Mouse (Mus musculus): ENCODE data around the gene 1110065P20Rik. TPM values are rescaled to one million over a fixed set of nuclear protein-coding genes. Genes with fewer than 3 reads are reported as not detected.
A peak's percentile ranks its signal among the peaks of the same experiment; 100 is the strongest.

1110065P20Rik gene
- polyA plus RNA-seq, 1 experiment from 2014 or later: 25.5 TPM

DNA sequence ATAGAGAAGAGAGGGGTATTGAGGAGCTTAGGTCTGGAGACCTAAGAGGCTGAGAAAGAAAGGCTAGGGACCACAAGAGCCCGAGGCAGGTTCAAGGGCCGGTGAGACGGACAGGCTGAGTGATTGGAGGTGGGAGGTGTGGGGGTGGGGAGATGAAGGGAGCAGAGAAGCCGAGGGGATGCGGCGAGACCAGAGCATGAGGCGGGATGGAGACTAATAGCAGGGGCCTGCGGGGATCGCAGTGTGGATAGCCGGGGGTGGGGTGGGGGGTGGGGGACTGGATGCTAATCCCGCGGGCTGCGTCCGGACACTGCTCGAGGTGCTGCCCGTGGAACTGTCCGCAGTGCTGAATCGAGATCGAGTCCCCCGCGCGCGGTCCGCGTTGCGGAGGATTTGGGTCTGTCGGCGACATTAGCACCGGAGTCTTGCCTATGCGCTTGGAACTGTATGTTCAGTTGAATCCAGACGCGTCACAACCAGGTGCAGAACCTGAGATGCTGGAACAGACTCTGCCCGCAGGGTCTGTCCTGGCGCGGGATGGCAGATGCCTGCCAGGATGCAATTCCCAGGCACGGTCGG is 31.2 kb upstream of the 1110065P20Rik start:
- no peak overlapping the region for H3K27ac ChIP-seq (ENCODE audit: low read depth, low read length)
- peak overlapping the region; percentile 58 for H3K4me2 ChIP-seq
- peak overlapping the region; percentile 39; the same call in 1 of the 2 replicates for H3K4me3 ChIP-seq (ENCODE audit: low read depth, low read length)
- WGBS: 2% methylated on average over 37 of the region's 37 CpGs
- no peak overlapping the region for H3K9ac ChIP-seq (ENCODE audit: low read depth, low read length)
- peaks cover 72% of the 10 kb centered on the region for H3K27me3 ChIP-seq (replicated peaks; ENCODE audit: control insufficient read depth, insufficient read depth, low read length)
- 0 out of 2 replicates have a peak, but pooled peaks cover 4% of the 10 kb centered on the region for H3K9me3 ChIP-seq (ENCODE audit: control insufficient read depth, low read length)
- ATAC-seq (replicated peaks; ENCODE audit: low FRiP score) (no peak), DNase-seq (ENCODE audit: low spot score) (no peak)
- no peaks in the 10 kb centered on the region for H3K36me3 ChIP-seq (ENCODE audit: control insufficient read depth, insufficient read depth, low read length)
- no peaks in the 10 kb centered on the region for H3K4me1 ChIP-seq (replicated peaks; ENCODE audit: control insufficient read depth, insufficient read depth, low read length)

- Histone ChIP-seq H3K36me3 (ENCODE audit: control insufficient read depth, insufficient read depth, low read length) (no peaks in the 10 kb centered on the region), H3K27me3 (replicated peaks; ENCODE audit: control insufficient read depth, insufficient read depth, low read length) (peaks cover 70% of the 10 kb centered on the region), H3K27ac (ENCODE audit: low read depth, low read length) (no peak overlapping the region), H3K4me1 (replicated peaks; ENCODE audit: control insufficient read depth, insufficient read depth, low read length) (no peaks in the 10 kb centered on the region), H3K9ac (ENCODE audit: low read depth, low read length) (no peak overlapping the region), H3K9me3 (ENCODE audit: control insufficient read depth, low read length) (0 out of 2 replicates have a peak, but pooled peaks cover 4% of the 10 kb centered on the region), H3K4me3 (ENCODE audit: low read depth, low read length) (peak overlapping the region; percentile 39), H3K4me2 (peak overlapping the region; percentile 58)
- ATAC-seq (replicated peaks; ENCODE audit: low FRiP score): peak; percentile 26; the same call in 1 of the 2 replicates
- DNase-seq (ENCODE audit: low spot score): no peak
- under 1% methylated on average over 37 of the region's 37 CpGs for WGBS
Measured at GRCm38 (mm10) chr4:124881341-124881908, 30.4 kb upstream of the 1110065P20Rik start.

GRCm38 (mm10) chr4:124880599-124880998 is 29.6 kb upstream of the 1110065P20Rik start, which contains the start of gene Epha10:
Gene Epha10, plus strand, starts transcription at chr4:124880899.
- no peak for ATAC-seq (replicated peaks; ENCODE audit: low FRiP score)
- H3K27me3 ChIP-seq (replicated peaks; ENCODE audit: control insufficient read depth, insufficient read depth, low read length): peaks cover 62% of the 10 kb centered on the region
- H3K27ac ChIP-seq (ENCODE audit: low read depth, low read length): no peak within 1 kb of the TSS
- no peaks in the 10 kb centered on the region for H3K4me1 ChIP-seq (replicated peaks; ENCODE audit: control insufficient read depth, insufficient read depth, low read length)
- DNase-seq (ENCODE audit: low spot score): no peak
- peak within 1 kb of the TSS; percentile 58 for H3K4me2 ChIP-seq
- H3K4me3 ChIP-seq (ENCODE audit: low read depth, low read length): peak within 1 kb of the TSS; percentile 39
- no peaks in the 10 kb centered on the region for H3K36me3 ChIP-seq (ENCODE audit: control insufficient read depth, insufficient read depth, low read length)
- H3K9me3 ChIP-seq (ENCODE audit: control insufficient read depth, low read length): 0 out of 2 replicates have a peak, but pooled peaks cover 4% of the 10 kb centered on the region
- H3K9ac ChIP-seq (ENCODE audit: low read depth, low read length): no peak within 1 kb of the TSS
- whole genome bisulfite sequencing: 6% methylated on average over 11 of the region's 11 CpGs

GRCm38 (mm10) chr4:124872719-124873118 is 21.7 kb upstream of the 1110065P20Rik start:
- WGBS: 83% methylated on average over 1 of the region's 1 CpGs
- Histone ChIP-seq H3K9ac (ENCODE audit: low read depth, low read length) (no peak overlapping the region), H3K27ac (ENCODE audit: low read depth, low read length) (no peak overlapping the region), H3K36me3 (ENCODE audit: control insufficient read depth, insufficient read depth, low read length) (no peaks in the 10 kb centered on the region), H3K27me3 (replicated peaks; ENCODE audit: control insufficient read depth, insufficient read depth, low read length) (no peaks in the 10 kb centered on the region), H3K4me1 (replicated peaks; ENCODE audit: control insufficient read depth, insufficient read depth, low read length) (no peaks in the 10 kb centered on the region), H3K9me3 (ENCODE audit: control insufficient read depth, low read length) (0 out of 2 replicates have a peak, but pooled peaks cover 3% of the 10 kb centered on the region), H3K4me2 (no peak overlapping the region), H3K4me3 (ENCODE audit: low read depth, low read length) (no peak overlapping the region)
- DNase-seq (ENCODE audit: low spot score) (no peak), ATAC-seq (replicated peaks; ENCODE audit: low FRiP score) (no peak)

DNA sequence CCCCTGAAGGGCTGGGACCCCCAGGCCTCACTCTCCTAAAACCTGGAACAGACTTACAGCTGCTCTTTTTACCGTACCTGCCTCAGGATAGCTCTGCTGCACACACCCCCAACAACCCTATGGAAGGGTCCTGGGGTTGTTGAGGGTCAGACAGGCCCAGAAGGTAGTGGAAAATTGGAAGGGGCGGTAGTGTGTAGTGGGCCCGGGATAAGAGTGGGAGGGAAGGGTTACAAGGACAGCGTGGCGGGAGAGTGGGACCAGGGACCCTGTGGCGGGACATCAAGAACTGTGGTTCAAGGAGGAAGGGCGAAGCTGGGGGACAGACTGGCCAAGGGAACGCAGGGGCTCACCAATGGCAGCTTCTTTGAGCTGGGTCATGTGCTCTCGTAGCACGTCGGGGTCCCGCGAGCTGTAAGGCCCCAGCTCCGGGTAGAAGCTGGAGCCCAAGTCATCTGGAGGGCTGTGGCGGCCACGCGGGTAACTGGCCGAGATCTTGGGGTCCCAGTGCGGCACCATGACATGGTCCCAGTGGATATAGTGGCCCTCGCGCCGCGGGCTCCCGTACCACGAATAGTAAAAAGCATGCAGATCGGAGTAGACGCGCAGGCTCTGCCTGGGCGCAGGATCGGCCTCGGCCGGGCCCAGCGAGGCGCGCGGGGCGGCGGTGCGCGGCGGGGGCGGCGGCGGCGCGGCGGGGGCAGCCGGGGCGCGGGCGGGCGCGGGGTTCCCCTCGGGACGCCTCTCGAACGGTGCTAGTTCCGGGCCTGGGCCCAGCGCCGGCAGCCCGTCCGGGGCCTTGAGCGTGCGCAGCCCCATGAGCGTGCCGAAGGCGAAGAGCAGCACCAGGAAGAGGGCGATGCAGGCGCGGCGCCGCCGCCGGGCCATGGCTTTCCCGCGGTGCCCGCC is 10.5 kb upstream of the 1110065P20Rik start, which contains the start of gene Maneal:
Gene Maneal, minus strand, starts transcription at position 889 of the 906 bp plus-strand sequence.
- no peaks in the 10 kb centered on the region for H3K36me3 ChIP-seq (ENCODE audit: control insufficient read depth, insufficient read depth, low read length)
- H3K27ac ChIP-seq (ENCODE audit: low read depth, low read length): no peak within 1 kb of the TSS
- H3K9me3 ChIP-seq (ENCODE audit: control insufficient read depth, low read length): no peaks in the 10 kb centered on the region
- H3K4me2 ChIP-seq: peak within 1 kb of the TSS; percentile 62
- 5% methylated on average over 58 of the region's 77 CpGs for WGBS
- peak within 1 kb of the TSS; percentile 46 for H3K4me3 ChIP-seq (ENCODE audit: low read depth, low read length)
- no peak within 1 kb of the TSS for H3K9ac ChIP-seq (ENCODE audit: low read depth, low read length)
- H3K4me1 ChIP-seq (replicated peaks; ENCODE audit: control insufficient read depth, insufficient read depth, low read length): peaks cover 2% of the 10 kb centered on the region; the same call in 1 of the 2 replicates
- ATAC-seq (replicated peaks; ENCODE audit: low FRiP score): no peak
- peaks cover 39% of the 10 kb centered on the region for H3K27me3 ChIP-seq (replicated peaks; ENCODE audit: control insufficient read depth, insufficient read depth, low read length)
- no peak for DNase-seq (ENCODE audit: low spot score)

DNA sequence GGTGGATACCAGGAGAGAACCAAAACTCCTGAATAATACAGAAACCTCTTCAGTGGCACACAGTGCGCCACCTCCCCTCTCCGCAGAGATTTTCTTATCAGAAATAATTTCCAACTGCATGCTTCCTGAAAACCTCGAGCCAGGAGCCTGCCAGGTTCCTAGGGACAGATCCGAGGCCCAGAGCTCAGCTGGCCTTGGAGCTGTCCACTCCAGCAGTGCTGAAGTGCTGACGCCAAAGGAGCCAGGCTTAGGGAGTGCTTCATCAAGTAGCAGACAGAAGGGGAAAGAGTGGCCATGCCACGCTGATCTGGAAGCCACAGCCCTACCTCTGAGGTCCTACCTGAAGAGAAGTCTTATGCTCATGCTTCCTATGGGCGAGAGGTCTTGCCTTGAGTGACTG is 9.4 kb upstream of the 1110065P20Rik start:
- WGBS: 9% methylated on average over 7 of the region's 7 CpGs
- Histone ChIP-seq H3K27me3 (replicated peaks; ENCODE audit: control insufficient read depth, insufficient read depth, low read length) (peaks cover 39% of the 10 kb centered on the region), H3K36me3 (ENCODE audit: control insufficient read depth, insufficient read depth, low read length) (no peaks in the 10 kb centered on the region), H3K4me2 (no peak overlapping the region), H3K4me3 (ENCODE audit: low read depth, low read length) (no peak overlapping the region), H3K27ac (ENCODE audit: low read depth, low read length) (no peak overlapping the region), H3K4me1 (replicated peaks; ENCODE audit: control insufficient read depth, insufficient read depth, low read length) (peaks cover 2% of the 10 kb centered on the region; the same call in 1 of the 2 replicates), H3K9ac (ENCODE audit: low read depth, low read length) (no peak overlapping the region), H3K9me3 (ENCODE audit: control insufficient read depth, low read length) (no peaks in the 10 kb centered on the region)
- DNase-seq (ENCODE audit: low spot score) (peak; percentile 79), ATAC-seq (replicated peaks; ENCODE audit: low FRiP score) (no peak)

GRCm38 (mm10) chr4:124858370-124858769 is 7.4 kb upstream of the 1110065P20Rik start:
- ATAC-seq (replicated peaks; ENCODE audit: low FRiP score) (no peak), DNase-seq (ENCODE audit: low spot score) (no peak)
- Histone ChIP-seq H3K4me1 (replicated peaks; ENCODE audit: control insufficient read depth, insufficient read depth, low read length) (peaks cover 2% of the 10 kb centered on the region; the same call in 1 of the 2 replicates), H3K27ac (ENCODE audit: low read depth, low read length) (no peak overlapping the region), H3K9me3 (ENCODE audit: control insufficient read depth, low read length) (no peaks in the 10 kb centered on the region), H3K4me3 (ENCODE audit: low read depth, low read length) (no peak overlapping the region), H3K9ac (ENCODE audit: low read depth, low read length) (no peak overlapping the region), H3K36me3 (ENCODE audit: control insufficient read depth, insufficient read depth, low read length) (peaks cover 15% of the 10 kb centered on the region), H3K4me2 (no peak overlapping the region), H3K27me3 (replicated peaks; ENCODE audit: control insufficient read depth, insufficient read depth, low read length) (peaks cover 32% of the 10 kb centered on the region)
- WGBS: 81% methylated on average over 5 of the region's 5 CpGs

DNA sequence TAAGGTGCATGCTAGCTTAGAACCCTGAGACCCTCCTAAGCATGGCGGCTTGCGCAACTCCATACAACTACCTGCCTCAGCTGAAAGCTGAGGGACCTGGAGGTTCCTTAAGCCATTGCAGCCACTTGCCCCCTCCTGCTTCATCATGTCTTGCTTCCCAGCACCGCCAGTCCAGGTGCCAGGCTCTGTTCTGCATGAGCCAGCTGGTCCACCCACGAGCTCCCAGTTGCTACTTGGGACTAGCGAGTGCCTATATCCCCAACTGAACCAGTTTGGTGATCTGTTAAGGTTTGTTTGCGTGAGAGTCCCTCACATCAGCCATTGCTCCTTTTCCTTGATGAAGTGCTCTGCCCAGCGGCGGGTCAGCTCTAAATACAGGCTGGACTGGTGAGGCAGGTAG is 5.3 kb upstream of the 1110065P20Rik start:
- peaks cover 20% of the 10 kb centered on the region for H3K36me3 ChIP-seq (ENCODE audit: control insufficient read depth, insufficient read depth, low read length)
- no peaks in the 10 kb centered on the region for H3K9me3 ChIP-seq (ENCODE audit: control insufficient read depth, low read length)
- H3K27me3 ChIP-seq (replicated peaks; ENCODE audit: control insufficient read depth, insufficient read depth, low read length): peaks cover 12% of the 10 kb centered on the region
- H3K4me2 ChIP-seq: no peak overlapping the region
- no peak overlapping the region for H3K9ac ChIP-seq (ENCODE audit: low read depth, low read length)
- 94% methylated on average over 8 of the region's 8 CpGs for WGBS
- ATAC-seq (replicated peaks; ENCODE audit: low FRiP score) (no peak), DNase-seq (ENCODE audit: low spot score) (no peak)
- H3K4me3 ChIP-seq (ENCODE audit: low read depth, low read length): no peak overlapping the region
- H3K27ac ChIP-seq (ENCODE audit: low read depth, low read length): no peak overlapping the region
- peaks cover 5% of the 10 kb centered on the region for H3K4me1 ChIP-seq (replicated peaks; ENCODE audit: control insufficient read depth, insufficient read depth, low read length)

Measured in liver, embryonic 11.5 days (tissue).